Mouse (Mus musculus) hindbrain, embryonic 16.5 days (tissue): ENCODE measurements at regions not wholly inside any gene's neighbourhood (a gene's known extent, or its start where the extent isn't known, plus 50 kb on each side); places are given as distances from the start of the nearest gene placed in this dataset.
"Not testable (repeated sequence)": the region's sequence is repeated elsewhere in the genome, so short reads cannot be mapped to it uniquely, and the experiment has no call there.

Source experiments
- ATAC-seq: fragments of 200-750 bp; cut with Nextera tagmentation; 2 replicates; pipeline ENCODE4 v1.8.0; 2017; ENCODE audit warnings: moderate TSS enrichment, moderate library complexity
- H3K27ac ChIP-seq: fragments of 300-500 bp; sonication (generic); 2 replicates; pipeline ENCODE4 v1.5.1; 2014; ENCODE audit warnings: low read depth, mild to moderate bottlenecking, control low read depth, low read length, moderate library complexity
- H3K27me3 ChIP-seq: fragments of 300-500 bp; sonication (generic); replicated peaks from 2 replicates; pipeline ENCODE4 v1.6.1; 2014; ENCODE audit warnings: low read length; ENCODE audit not compliant: control insufficient read depth, insufficient read depth
- H3K36me3 ChIP-seq: fragments of 300-500 bp; sonication (generic); 2 replicates; pipeline ENCODE4 v1.6.1; 2014; ENCODE audit warnings: mild to moderate bottlenecking, low read length, moderate library complexity, mixed read lengths; ENCODE audit not compliant: control insufficient read depth, insufficient read depth
- H3K4me1 ChIP-seq: fragments of 300-500 bp; sonication (generic); 2 replicates; pipeline ENCODE4 v1.6.1; 2014; ENCODE audit warnings: low read depth, low read length; ENCODE audit not compliant: control insufficient read depth, insufficient read depth
- H3K4me2 ChIP-seq: fragments of 300-500 bp; sonication (generic); 2 replicates; pipeline ENCODE4 v1.6.1; 2014; ENCODE audit warnings: mild to moderate bottlenecking, low read length, control low read depth, moderate library complexity
- H3K4me3 ChIP-seq: fragments of 300-500 bp; sonication (generic); 2 replicates; pipeline ENCODE4 v1.5.1; 2014; ENCODE audit warnings: mild to moderate bottlenecking, low read length, control low read depth, moderate library complexity
- H3K9ac ChIP-seq: fragments of 300-500 bp; sonication (generic); 2 replicates; pipeline ENCODE4 v1.6.1; 2014; ENCODE audit warnings: low read depth, mild to moderate bottlenecking, control low read depth, low read length, moderate library complexity
- H3K9me3 ChIP-seq: fragments of 300-500 bp; sonication (generic); 2 replicates; pipeline ENCODE4 v1.6.1; 2014; ENCODE audit warnings: mild to moderate bottlenecking, low read length, moderate library complexity; ENCODE audit not compliant: control insufficient read depth
- WGBS: fragments of 180-500 bp; shearing (Covaris S2); extraction: QIAGEN DNeasy Blood & Tissue Kit; methylation state at CpG from one replicate; pipeline ENCODE4 v1.1.7; 2014; 5-methylcytosine and 5-hydroxymethylcytosine counted together

GRCm38 (mm10) chrX:151708055-151708670 is 92.4 kb upstream of the Huwe1 start:
- WGBS, result 22% methylated on average over 4 of the region's 4 CpGs
- not testable (repeated sequence) for H3K27me3 ChIP-seq, H3K9ac ChIP-seq, H3K4me1 ChIP-seq, H3K4me3 ChIP-seq, H3K36me3 ChIP-seq, H3K9me3 ChIP-seq, H3K4me2 ChIP-seq
- H3K27ac ChIP-seq, result peak overlapping the region; percentile 54
- ATAC-seq, result peak; percentile 94
